Mouse (Mus musculus): Measurements from ENCODE around the gene Hnrnpa0. TPM values are rescaled to one million over a fixed set of nuclear protein-coding genes. Genes with fewer than 3 reads are reported as not detected.

Hnrnpa0 gene
- polyA plus RNA-seq (2015; fragmentation: Nextera tagmentation; extraction: Ambion mirVana) = 32.5 and 41.2 TPM in 2 replicates

DNA sequence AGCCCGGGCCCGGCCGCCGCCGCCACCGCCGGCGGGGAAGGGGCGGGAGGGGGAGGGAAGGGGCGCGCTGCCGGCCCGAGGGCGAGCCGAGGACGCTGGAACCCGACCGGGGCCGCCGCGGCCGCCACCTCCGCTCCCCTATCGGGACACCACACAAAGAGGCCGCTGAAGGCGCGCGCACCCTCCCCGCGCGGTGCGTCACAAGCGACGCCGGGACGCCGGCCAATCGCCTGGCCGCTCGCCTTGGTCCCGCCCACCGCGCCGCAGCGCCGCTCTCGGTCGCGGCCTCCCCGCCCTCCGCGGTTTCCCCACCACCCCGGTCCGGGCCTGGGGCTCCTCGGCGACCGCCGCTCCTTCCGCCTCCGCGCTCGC is at the start of gene Hnrnpa0:
TSS of gene Hnrnpa0 (minus strand) at position 161 of the 372 bp plus-strand sequence.
- 0% methylated on average over 14 of the region's 62 CpGs for WGBS
- peak; percentile 96 for ATAC-seq (ENCODE audit: low FRiP score)

DNA sequence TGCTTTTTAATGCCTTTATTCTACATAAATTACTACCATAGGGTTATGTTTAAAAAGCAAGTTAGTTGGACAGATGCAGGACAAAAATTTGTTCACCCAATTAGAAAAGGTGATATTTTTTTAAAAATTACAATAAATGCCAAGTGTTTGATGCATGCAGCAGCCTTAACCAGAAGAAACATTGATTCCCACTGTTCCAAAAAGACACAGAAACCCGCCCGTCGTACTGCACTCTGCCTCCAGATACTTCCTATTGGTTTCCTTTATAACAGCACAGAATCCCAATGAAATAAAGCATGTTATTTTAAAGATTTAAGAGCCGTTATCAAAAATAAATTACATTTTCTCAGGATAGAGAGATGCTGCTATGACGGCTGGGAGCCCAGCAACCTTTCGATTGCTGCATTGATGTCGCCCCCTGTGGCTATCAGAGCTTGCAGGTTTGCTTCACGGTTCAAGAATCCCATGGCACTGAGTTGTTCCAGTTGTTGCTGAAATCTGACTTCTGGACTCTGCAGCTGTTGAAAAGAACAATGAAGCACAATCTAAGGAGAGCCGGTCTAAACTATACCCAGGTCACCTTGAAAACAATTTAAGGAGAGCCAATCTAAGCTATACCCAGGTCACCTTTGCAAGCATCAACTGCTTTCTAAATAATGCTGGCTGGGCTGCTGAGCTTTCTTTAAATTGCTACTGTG is 49.3 kb upstream of the Hnrnpa0 start:
- ATAC-seq (ENCODE audit: low FRiP score) = no peak
- Histone ChIP-seq H3K27me3 (replicated peaks) (no peaks in the 10 kb centered on the region), H3K27ac (replicated peaks) (no peak overlapping the region), H3K4me2 (no peak overlapping the region), H3K4me1 (no peaks in the 10 kb centered on the region), H3K9me3 (replicated peaks) (no peaks in the 10 kb centered on the region), H3K4me3 (replicated peaks) (no peak overlapping the region), H3K9ac (replicated peaks) (no peak overlapping the region), H3K36me3 (peaks cover 46% of the 10 kb centered on the region)
- WGBS = 77% methylated on average over 9 of the region's 9 CpGs

More for the DNA sequence above, at the start of gene Hnrnpa0:
- peak within 1 kb of the TSS; percentile 79 for H3K4me2 ChIP-seq
- no peaks in the 10 kb centered on the region; the same call in 1 of the 2 replicates for H3K36me3 ChIP-seq
- H3K27ac ChIP-seq (replicated peaks) = peak within 1 kb of the TSS; percentile 99
- peak within 1 kb of the TSS; percentile 98 for H3K9ac ChIP-seq (replicated peaks)
- H3K4me3 ChIP-seq (replicated peaks) = peak within 1 kb of the TSS; percentile 94
- H3K9me3 ChIP-seq (replicated peaks) = no peaks in the 10 kb centered on the region
- peaks cover 39% of the 10 kb centered on the region for H3K4me1 ChIP-seq
- H3K27me3 ChIP-seq (replicated peaks) = no peaks in the 10 kb centered on the region

DNA sequence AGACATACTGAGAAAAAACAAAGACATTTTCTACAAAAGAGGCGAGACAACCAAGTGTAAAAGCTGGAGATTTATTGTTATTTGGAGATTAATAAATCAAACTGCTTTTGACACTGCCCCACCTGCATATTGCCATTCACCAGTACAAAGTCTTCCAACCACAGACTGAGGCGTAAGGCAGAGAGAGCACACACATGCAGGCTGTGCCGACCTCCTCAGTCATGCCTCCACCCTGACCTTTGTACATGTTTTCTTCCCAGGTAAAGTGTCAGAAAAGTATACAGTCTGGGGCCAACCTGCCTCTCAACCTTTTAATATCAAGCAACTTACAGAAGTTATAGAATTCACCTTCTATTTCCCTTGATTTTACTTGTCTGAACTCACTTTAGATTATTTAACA is 47.7 kb upstream of the Hnrnpa0 start:
- no peak overlapping the region for H3K9ac ChIP-seq (replicated peaks)
- no peak for ATAC-seq (ENCODE audit: low FRiP score)
- H3K4me3 ChIP-seq (replicated peaks) = no peak overlapping the region
- H3K27ac ChIP-seq (replicated peaks) = no peak overlapping the region
- no peak overlapping the region for H3K4me2 ChIP-seq
- no peaks in the 10 kb centered on the region for H3K27me3 ChIP-seq (replicated peaks)
- H3K9me3 ChIP-seq (replicated peaks) = no peaks in the 10 kb centered on the region
- 78% methylated on average over 3 of the region's 3 CpGs for WGBS
- peaks cover 36% of the 10 kb centered on the region for H3K36me3 ChIP-seq
- H3K4me1 ChIP-seq = no peaks in the 10 kb centered on the region

DNA sequence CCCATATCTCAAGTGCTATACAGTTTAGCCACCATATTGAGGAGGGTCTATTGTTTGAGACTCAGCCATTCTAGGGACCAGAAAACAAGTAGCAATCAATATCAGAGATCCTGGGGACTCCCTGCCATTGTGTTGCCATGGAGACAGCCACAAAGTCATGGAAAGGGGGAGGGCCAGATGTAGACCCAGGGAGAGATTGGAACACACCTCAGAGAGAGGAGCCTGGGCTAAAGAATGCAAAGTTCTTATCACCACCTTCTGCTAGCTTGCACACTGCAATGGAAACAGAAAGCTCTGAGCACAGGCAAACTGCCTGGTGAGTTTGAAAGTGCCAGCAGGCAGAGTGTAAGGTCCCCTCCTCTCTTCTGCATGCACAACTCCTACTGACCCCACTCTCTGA is 39.8 kb upstream of the Hnrnpa0 start:
- Histone ChIP-seq H3K27me3 (replicated peaks) (no peaks in the 10 kb centered on the region), H3K9ac (replicated peaks) (no peak overlapping the region), H3K27ac (replicated peaks) (no peak overlapping the region), H3K4me2 (no peak overlapping the region), H3K9me3 (replicated peaks) (no peaks in the 10 kb centered on the region), H3K4me3 (replicated peaks) (no peak overlapping the region), H3K36me3 (peaks cover 23% of the 10 kb centered on the region), H3K4me1 (peaks cover 7% of the 10 kb centered on the region; the same call in 1 of the 2 replicates)
- 0 out of 2 replicates have a peak, but pooled peaks have one; percentile 28 for ATAC-seq (ENCODE audit: low FRiP score)

DNA sequence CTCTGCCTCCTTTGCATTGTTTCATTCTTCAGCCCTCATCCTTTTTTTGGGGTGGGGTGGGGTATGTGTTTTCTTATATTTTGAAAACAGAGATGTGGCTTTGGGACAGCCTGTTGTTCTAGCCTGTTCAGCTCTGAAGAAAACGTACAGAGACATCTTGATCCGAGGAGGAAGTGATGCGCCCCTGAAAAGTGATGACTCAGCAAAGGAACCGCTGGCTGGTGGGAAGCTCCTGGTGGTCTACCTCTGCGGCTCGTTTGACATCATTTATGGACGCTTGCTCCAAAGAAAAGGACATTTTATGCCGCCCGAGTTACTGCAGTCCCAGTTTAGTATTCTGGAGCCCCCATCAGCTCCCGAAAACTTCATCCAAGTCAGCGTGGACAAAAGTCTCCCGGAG is 35.0 kb upstream of the Hnrnpa0 start:
- WGBS = 97% methylated on average over 12 of the region's 12 CpGs
- Histone ChIP-seq H3K9me3 (replicated peaks) (peaks cover 3% of the 10 kb centered on the region; the same call in 1 of the 2 replicates), H3K36me3 (peaks cover 43% of the 10 kb centered on the region)

DNA sequence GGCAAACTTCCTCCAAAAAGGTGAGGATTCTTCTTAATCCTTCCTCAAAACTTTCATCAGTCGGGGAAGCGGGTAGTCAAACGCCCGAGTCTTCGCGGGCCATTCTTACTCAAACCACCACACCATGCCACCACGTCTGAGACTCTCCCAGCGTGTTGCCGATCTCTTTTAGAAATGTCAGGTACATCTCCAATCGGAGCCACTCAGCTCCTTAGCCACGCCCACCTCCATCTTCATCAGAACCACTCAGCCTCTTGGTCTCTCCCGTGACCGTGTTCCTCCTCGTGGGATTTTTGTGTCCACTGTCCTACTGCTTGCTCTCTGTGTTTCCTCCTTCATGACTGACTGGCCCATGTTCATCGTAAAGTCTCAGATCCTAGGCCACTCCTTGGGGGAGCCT is 32.4 kb upstream of the Hnrnpa0 start:
- Histone ChIP-seq H3K4me2 (no peak overlapping the region), H3K9me3 (replicated peaks) (peaks cover 3% of the 10 kb centered on the region; the same call in 1 of the 2 replicates), H3K9ac (replicated peaks) (no peak overlapping the region), H3K36me3 (peaks cover 43% of the 10 kb centered on the region), H3K4me1 (peaks cover 17% of the 10 kb centered on the region), H3K27ac (replicated peaks) (no peak overlapping the region), H3K27me3 (replicated peaks) (no peaks in the 10 kb centered on the region), H3K4me3 (replicated peaks) (no peak overlapping the region)
- no peak for ATAC-seq (ENCODE audit: low FRiP score)
- WGBS = 95% methylated on average over 15 of the region's 15 CpGs

More for the DNA sequence above, 35.0 kb upstream of the Hnrnpa0 start:
- H3K4me3 ChIP-seq (replicated peaks) = no peak overlapping the region
- H3K27ac ChIP-seq (replicated peaks) = no peak overlapping the region
- no peak overlapping the region for H3K9ac ChIP-seq (replicated peaks)
- H3K4me1 ChIP-seq = peaks cover 11% of the 10 kb centered on the region
- ATAC-seq (ENCODE audit: low FRiP score) = no peak
- no peak overlapping the region for H3K4me2 ChIP-seq
- H3K27me3 ChIP-seq (replicated peaks) = no peaks in the 10 kb centered on the region

DNA sequence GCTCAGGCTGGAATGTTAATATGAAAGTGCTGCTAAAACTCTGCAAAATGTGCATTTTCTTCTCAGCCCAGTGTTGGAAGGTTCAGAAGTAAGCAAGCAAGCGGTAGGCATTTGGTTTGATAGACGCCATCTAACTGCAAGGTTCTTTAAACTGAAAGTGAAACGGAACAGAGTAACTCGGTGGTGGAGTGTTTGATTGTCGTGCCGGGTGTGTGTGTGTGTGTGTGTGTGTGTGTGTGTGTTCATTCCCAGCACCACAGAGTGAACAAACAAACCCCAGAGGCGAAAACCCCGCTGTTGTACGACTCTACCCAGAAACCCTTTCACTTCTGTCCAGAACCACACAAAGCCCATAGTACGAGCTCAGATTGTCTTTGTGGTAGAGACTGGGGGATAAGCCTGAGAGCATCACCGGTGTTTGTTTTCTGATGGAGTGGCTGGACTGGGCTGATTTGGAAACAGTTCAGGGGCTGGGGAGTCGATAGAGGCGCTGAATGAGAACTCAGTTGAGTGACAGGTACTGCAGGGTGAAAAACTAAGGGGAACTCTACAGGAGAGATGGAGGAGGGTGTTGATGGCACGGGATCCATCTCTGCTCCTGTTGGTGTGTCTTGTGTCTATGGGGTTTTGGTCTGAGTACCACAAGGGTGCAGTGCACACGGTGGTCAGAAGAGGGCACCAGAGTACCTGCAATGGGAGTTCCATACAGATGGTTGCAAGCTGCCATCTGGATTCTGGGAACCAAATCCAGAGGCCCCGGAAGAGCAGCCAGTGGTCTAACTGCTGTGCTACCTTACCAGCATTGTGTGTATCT is 29.9 kb upstream of the Hnrnpa0 start:
- H3K4me2 ChIP-seq = peak overlapping the region; percentile 95
- peak overlapping the region; percentile 86 for H3K4me3 ChIP-seq (replicated peaks)
- H3K27me3 ChIP-seq (replicated peaks) = no peaks in the 10 kb centered on the region
- ATAC-seq (ENCODE audit: low FRiP score) = peak; percentile 63
- H3K9ac ChIP-seq (replicated peaks) = peak overlapping the region; percentile 79
- H3K27ac ChIP-seq (replicated peaks) = peak overlapping the region; percentile 82
- peaks cover 3% of the 10 kb centered on the region; the same call in 1 of the 2 replicates for H3K9me3 ChIP-seq (replicated peaks)
- WGBS = 8% methylated on average over 16 of the region's 16 CpGs
- peaks cover 17% of the 10 kb centered on the region for H3K4me1 ChIP-seq
- peaks cover 31% of the 10 kb centered on the region for H3K36me3 ChIP-seq

DNA sequence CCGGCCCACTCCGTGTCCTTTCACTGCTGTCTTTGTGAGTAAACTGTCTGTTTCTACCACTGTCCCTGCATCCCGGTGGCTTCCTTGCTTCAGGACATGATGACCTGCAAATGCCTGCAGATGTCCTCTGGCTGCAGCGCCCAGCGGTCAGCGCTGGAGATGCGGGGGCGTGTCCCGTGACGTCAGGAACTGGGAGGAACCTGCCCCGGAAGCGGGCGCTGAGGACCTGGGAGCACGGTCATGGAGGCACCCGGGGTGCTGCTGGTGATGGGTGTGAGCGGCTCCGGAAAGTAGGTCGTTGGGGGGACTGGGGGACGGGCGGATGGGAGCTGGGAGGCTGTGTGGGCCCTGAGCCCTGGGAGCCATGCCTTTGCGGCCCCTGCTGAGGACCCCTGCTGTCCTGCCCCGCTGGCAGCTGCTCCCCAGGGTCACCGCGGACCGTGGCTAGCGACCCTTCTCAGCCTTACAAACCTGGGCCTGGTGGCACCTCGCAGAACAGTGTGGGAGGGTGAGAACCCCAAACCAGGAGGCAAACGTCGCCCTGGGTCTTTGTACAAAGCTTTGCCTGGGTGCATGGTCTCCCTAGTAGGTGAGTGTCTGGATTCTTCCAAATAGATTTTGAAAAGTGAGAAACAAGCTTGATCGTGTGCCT is 29.2 kb upstream of the Hnrnpa0 start, which contains the start of gene Idnk:
TSS of gene Idnk (plus strand) at position 203 of the 652 bp plus-strand sequence.
- peaks cover 3% of the 10 kb centered on the region; the same call in 1 of the 2 replicates for H3K9me3 ChIP-seq (replicated peaks)
- peak; percentile 88 for ATAC-seq (ENCODE audit: low FRiP score)
- no peaks in the 10 kb centered on the region for H3K27me3 ChIP-seq (replicated peaks)
- H3K36me3 ChIP-seq = peaks cover 27% of the 10 kb centered on the region
- 0% methylated on average over 30 of the region's 30 CpGs for WGBS
- H3K27ac ChIP-seq (replicated peaks) = peak within 1 kb of the TSS; percentile 82
- peaks cover 17% of the 10 kb centered on the region for H3K4me1 ChIP-seq
- peak within 1 kb of the TSS; percentile 86 for H3K4me3 ChIP-seq (replicated peaks)
- peak within 1 kb of the TSS; percentile 95 for H3K4me2 ChIP-seq
- peak within 1 kb of the TSS; percentile 79 for H3K9ac ChIP-seq (replicated peaks)

DNA sequence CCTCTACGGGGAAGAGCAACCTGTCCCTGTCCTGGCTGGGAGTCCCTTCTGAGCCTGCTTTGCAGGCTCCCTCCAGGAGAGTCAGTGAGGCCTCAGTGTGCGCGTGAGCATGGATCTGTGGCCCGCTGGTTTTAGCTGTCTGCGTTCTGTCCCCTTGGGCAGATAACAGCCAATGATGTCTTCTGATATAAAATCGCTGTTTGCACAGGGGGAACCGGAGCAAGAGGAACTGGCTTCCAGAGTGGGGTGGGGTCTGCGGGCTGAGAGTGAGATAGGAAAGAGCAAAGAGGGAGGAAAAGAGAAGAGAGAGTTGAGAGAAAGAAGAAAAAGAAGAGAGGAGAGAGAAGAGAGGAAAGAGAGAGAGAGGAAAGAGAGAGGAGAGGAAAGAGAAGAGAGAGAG is 28.7 kb upstream of the Hnrnpa0 start:
- H3K27me3 ChIP-seq (replicated peaks) = no peaks in the 10 kb centered on the region
- H3K9ac ChIP-seq (replicated peaks) = peak overlapping the region; percentile 79
- H3K27ac ChIP-seq (replicated peaks) = peak overlapping the region; percentile 82
- peaks cover 17% of the 10 kb centered on the region for H3K4me1 ChIP-seq
- H3K4me2 ChIP-seq = peak overlapping the region; percentile 95
- peaks cover 3% of the 10 kb centered on the region; the same call in 1 of the 2 replicates for H3K9me3 ChIP-seq (replicated peaks)
- peaks cover 24% of the 10 kb centered on the region for H3K36me3 ChIP-seq
- ATAC-seq (ENCODE audit: low FRiP score) = peak; percentile 56
- H3K4me3 ChIP-seq (replicated peaks) = peak overlapping the region; percentile 86
- WGBS = 20% methylated on average over 8 of the region's 8 CpGs

DNA sequence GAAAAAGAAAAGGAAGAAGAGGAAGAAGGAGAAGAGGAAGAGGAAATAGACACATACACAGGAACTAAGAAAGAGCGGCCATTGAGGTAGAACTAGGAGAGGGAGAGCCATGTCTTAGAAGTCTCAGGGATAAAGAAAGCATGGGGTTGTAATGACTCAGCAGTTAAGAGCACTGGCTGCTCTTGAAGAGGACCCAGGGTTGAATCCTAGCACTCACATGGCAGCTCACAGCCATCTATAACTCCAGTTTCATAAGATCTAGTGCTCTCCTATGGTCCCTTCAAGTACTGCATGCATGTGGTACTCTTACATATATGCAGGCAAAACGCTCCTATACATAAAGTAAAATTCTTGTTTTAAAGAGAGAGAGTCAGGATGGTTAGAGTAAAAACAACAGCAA is 27.7 kb upstream of the Hnrnpa0 start:
- peaks cover 15% of the 10 kb centered on the region for H3K36me3 ChIP-seq
- H3K9me3 ChIP-seq (replicated peaks) = peaks cover 3% of the 10 kb centered on the region; the same call in 1 of the 2 replicates
- H3K4me1 ChIP-seq = peaks cover 17% of the 10 kb centered on the region
- no peak overlapping the region for H3K4me2 ChIP-seq
- 92% methylated on average over 2 of the region's 2 CpGs for WGBS
- no peak overlapping the region for H3K9ac ChIP-seq (replicated peaks)
- H3K27me3 ChIP-seq (replicated peaks) = no peaks in the 10 kb centered on the region
- no peak overlapping the region for H3K27ac ChIP-seq (replicated peaks)
- no peak overlapping the region for H3K4me3 ChIP-seq (replicated peaks)
- no peak for ATAC-seq (ENCODE audit: low FRiP score)

DNA sequence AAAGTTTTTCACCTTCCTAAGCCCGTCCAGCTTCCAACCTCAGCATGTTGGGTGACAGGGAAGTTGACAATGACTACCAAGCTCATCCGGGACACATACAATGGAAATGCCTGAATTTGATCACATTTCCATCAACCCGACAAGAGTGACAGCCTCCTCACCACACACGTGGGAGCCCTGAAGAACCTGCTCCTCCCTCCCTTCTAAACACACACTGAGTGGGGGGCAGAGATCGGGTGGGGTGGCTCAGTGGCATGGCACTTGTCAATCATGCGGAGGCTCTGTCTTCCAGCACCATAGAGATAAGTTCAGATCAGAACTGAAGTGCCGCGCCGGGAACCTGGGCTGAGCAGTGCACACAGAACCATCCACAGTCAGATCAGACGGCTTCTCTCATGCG is 22.1 kb upstream of the Hnrnpa0 start:
- no peak for ATAC-seq (ENCODE audit: low FRiP score)
- no peak overlapping the region for H3K4me3 ChIP-seq (replicated peaks)
- no peak overlapping the region for H3K4me2 ChIP-seq

More for the DNA sequence above, 22.1 kb upstream of the Hnrnpa0 start:
- H3K4me1 ChIP-seq = peaks cover 13% of the 10 kb centered on the region
- 87% methylated on average over 11 of the region's 11 CpGs for WGBS
- H3K9ac ChIP-seq (replicated peaks) = no peak overlapping the region
- H3K27ac ChIP-seq (replicated peaks) = no peak overlapping the region
- no peaks in the 10 kb centered on the region for H3K27me3 ChIP-seq (replicated peaks)
- no peaks in the 10 kb centered on the region for H3K36me3 ChIP-seq
- H3K9me3 ChIP-seq (replicated peaks) = no peaks in the 10 kb centered on the region
